In the genomic region with DNA sequence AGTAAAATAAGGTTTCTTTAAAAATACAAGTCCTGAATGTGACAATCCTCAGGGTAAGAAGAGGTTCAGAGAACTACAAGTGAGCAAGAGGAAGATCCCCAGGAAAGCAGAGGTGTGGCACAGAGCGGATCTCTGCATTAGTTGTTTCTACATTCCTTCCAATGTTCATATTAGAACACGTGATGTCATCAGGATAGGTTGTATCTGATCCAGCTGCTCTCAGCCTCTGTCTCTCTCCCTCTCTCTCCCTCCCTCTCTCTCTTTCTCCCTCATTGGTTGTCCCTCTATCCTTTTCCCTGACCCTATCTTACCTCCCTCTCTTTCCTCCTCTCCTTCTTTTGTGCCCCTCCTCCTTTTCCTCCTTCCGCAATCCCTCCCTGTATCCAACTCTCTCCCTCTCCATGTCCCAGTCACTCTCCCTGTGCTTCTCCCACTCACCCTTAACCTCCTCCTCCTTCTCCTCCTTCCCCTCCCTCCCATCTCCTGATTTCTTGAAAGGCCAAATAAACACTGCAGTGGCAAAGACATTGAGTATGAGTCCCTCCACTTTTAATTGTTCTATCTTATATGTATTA, we compare ENCODE assay signal across 12 mouse cellular contexts.
"Had no signal": no experiment of that assay in that cellular context is flagged by ENCODE, and none has a peak within 500 bp of the region (broad histone marks: within the 10 kb centered on the region; RNA-seq: fewer than 3 reads in every experiment).

No protein-coding gene starts in this region.

- H3K4me1 ChIP-seq: limb, embryonic 13.5 days; stomach, embryonic 15.5 days had no signal

- H3K9ac ChIP-seq: limb, embryonic 13.5 days; liver, embryonic 14.5 days; neural tube, embryonic 15.5 days; stomach, embryonic 15.5 days had no signal

- H3K9me3 ChIP-seq: limb, embryonic 13.5 days; neural tube, embryonic 15.5 days; stomach, embryonic 15.5 days had no signal

- H3K27me3 ChIP-seq: limb, embryonic 13.5 days; neural tube, embryonic 15.5 days; stomach, embryonic 15.5 days had no signal

- H3K27ac ChIP-seq: limb, embryonic 13.5 days; liver, embryonic 14.5 days; neural tube, embryonic 15.5 days; stomach, embryonic 15.5 days had no signal

- H3K4me3 ChIP-seq: limb, embryonic 13.5 days; myocyte; neural tube, embryonic 15.5 days; stomach, embryonic 15.5 days had no signal

- H3K36me3 ChIP-seq: limb, embryonic 13.5 days; neural tube, embryonic 15.5 days; stomach, embryonic 15.5 days had no signal

- ATAC-seq: intestine, embryonic 16.5 days had no signal

- H3K4me2 ChIP-seq: limb, embryonic 13.5 days; neural tube, embryonic 15.5 days; stomach, embryonic 15.5 days had no signal

- DNase-seq: kidney, adult 8-10 months; lung, adult 18-20 months; lung, postnatal 14 days; right cerebral cortex, postnatal 4 days; thymus, adult 2 months; thymus, postnatal 25 days had no signal
